Mouse (Mus musculus): ENCODE results near the gene Actr5. TPM values are rescaled to one million over a fixed set of nuclear protein-coding genes. Genes with fewer than 3 reads are reported as not detected.

The Actr5 gene
- 6.4 and 6.6 TPM in 2 replicates for polyA plus RNA-seq (2015; fragmentation: Nextera tagmentation; extraction: Ambion mirVana)

GRCm38 (mm10) chr2:158624718-158625222, at the start of gene Actr5:
TSS of gene Actr5 (plus strand) at chr2:158624888.
- ATAC-seq, result peak; percentile 98
- H3K4me3 ChIP-seq (ENCODE audit: low read depth, low read length), result peak within 1 kb of the TSS; percentile 99
- H3K4me1 ChIP-seq (ENCODE audit: insufficient read depth, low read depth, low read length), result peaks cover 7% of the 10 kb centered on the region; the same call in 1 of the 2 replicates
- peak within 1 kb of the TSS; percentile 87 for H3K27ac ChIP-seq (ENCODE audit: low read length)
- under 1% methylated on average over 21 of the region's 39 CpGs for WGBS
- H3K9me3 ChIP-seq (ENCODE audit: low read length), result no peaks in the 10 kb centered on the region
- 0 out of 2 replicates have a peak, but pooled peaks cover 3% of the 10 kb centered on the region for H3K36me3 ChIP-seq (ENCODE audit: insufficient read depth, low read length)
- peak; percentile 100 for DNase-seq (ENCODE audit: low spot score)
- TF ChIP-seq EP300 (IDR thresholded peaks at IDR 0.05) (no peak), CTCF (IDR thresholded peaks at IDR 0.05) (peak; percentile 14; the same call in 1 of the 2 replicates)
- no peaks in the 10 kb centered on the region; the same call in 1 of the 2 replicates for H3K27me3 ChIP-seq (replicated peaks; ENCODE audit: insufficient read depth, low read length)
- H3K9ac ChIP-seq (replicated peaks; ENCODE audit: low read depth), result peak within 1 kb of the TSS; percentile 75
- H3K4me2 ChIP-seq (replicated peaks; ENCODE audit: low read depth, low read length), result peak within 1 kb of the TSS; percentile 75

DNA sequence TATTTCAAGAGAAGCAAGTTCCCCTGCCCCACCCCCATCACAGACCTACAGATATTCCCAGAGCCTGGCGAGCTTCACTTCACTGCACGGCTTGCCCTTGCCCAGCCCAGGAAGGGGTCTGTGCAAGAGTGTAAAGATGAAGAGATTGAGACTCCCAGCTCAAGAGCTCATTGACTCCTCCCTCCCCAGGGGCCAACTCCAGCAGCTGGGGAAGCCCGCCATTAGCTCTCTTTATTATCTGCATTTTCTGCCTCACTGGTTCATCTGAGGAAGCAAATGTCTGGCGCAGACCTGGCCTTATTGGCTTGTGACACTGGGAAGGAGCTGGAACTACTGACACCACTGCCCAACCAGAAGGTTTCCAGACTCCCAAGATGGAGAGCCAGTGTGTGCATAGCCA, 44.7 kb upstream of the Actr5 start:
- no peak for TF ChIP-seq EP300 (IDR thresholded peaks at IDR 0.05)
- no peak for TF ChIP-seq CTCF (IDR thresholded peaks at IDR 0.05)
- Histone ChIP-seq H3K4me2 (replicated peaks; ENCODE audit: low read depth, low read length) (no peak overlapping the region), H3K36me3 (ENCODE audit: insufficient read depth, low read length) (no peaks in the 10 kb centered on the region), H3K4me3 (ENCODE audit: low read depth, low read length) (no peak overlapping the region), H3K27ac (ENCODE audit: low read length) (no peak overlapping the region), H3K9ac (replicated peaks; ENCODE audit: low read depth) (no peak overlapping the region), H3K27me3 (replicated peaks; ENCODE audit: insufficient read depth, low read length) (no peaks in the 10 kb centered on the region), H3K4me1 (ENCODE audit: insufficient read depth, low read depth, low read length) (no peaks in the 10 kb centered on the region), H3K9me3 (ENCODE audit: low read length) (no peaks in the 10 kb centered on the region)
- DNase-seq (ENCODE audit: low spot score), result no peak
- WGBS, result 70% methylated on average over 4 of the region's 4 CpGs
- no peak for ATAC-seq

DNA sequence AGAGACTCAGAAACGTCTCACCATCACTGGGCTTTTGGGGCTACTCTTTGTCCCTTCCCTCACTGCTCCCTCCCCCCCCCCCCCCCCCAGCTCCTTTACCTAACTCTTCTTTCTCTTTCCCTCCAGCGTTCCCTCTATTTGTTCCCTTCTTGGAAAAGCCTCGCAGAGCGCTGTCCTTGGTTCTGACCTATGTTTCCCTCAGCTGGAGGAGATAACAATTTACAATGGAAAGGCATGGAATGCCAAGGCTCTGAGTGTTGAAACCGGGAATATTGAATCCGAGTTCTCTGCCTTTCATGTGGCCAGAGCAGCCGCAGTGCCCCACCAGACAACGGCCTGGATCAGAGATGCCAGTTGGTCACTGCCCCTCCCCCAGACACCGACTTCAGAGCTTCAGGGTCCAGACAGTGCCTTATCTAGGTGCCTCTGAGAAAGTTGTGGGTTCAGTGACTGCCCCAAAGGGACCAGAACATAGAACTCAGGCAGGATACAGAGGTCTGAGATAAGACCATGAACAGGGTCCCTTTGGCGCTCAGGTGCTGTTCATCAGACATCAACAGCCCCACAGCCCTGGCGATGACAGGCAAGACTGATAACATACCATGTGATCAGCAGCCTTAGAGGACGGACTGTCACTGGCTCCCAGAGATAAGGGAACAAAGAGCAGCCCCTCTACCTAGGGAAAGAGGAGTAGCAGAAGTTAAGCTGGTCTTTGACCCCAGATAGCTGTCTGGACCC, 39.9 kb upstream of the Actr5 start:
- no peak overlapping the region for H3K9ac ChIP-seq (replicated peaks; ENCODE audit: low read depth)
- no peaks in the 10 kb centered on the region for H3K4me1 ChIP-seq (ENCODE audit: insufficient read depth, low read depth, low read length)
- 12% methylated on average over 12 of the region's 12 CpGs for WGBS
- no peak overlapping the region for H3K4me3 ChIP-seq (ENCODE audit: low read depth, low read length)
- TF ChIP-seq EP300 (IDR thresholded peaks at IDR 0.05), result no peak
- no peak for TF ChIP-seq CTCF (IDR thresholded peaks at IDR 0.05)
- DNase-seq (ENCODE audit: low spot score), result peak; percentile 64
- H3K9me3 ChIP-seq (ENCODE audit: low read length), result no peaks in the 10 kb centered on the region
- ATAC-seq, result no peak
- no peak overlapping the region for H3K27ac ChIP-seq (ENCODE audit: low read length)
- no peak overlapping the region for H3K4me2 ChIP-seq (replicated peaks; ENCODE audit: low read depth, low read length)
- no peaks in the 10 kb centered on the region for H3K27me3 ChIP-seq (replicated peaks; ENCODE audit: insufficient read depth, low read length)
- H3K36me3 ChIP-seq (ENCODE audit: insufficient read depth, low read length), result no peaks in the 10 kb centered on the region

GRCm38 (mm10) chr2:158588524-158589271, 36.0 kb upstream of the Actr5 start:
- Histone ChIP-seq H3K4me1 (ENCODE audit: insufficient read depth, low read depth, low read length) (no peaks in the 10 kb centered on the region), H3K27me3 (replicated peaks; ENCODE audit: insufficient read depth, low read length) (no peaks in the 10 kb centered on the region), H3K4me3 (ENCODE audit: low read depth, low read length) (no peak overlapping the region), H3K36me3 (ENCODE audit: insufficient read depth, low read length) (no peaks in the 10 kb centered on the region), H3K9me3 (ENCODE audit: low read length) (no peaks in the 10 kb centered on the region), H3K4me2 (replicated peaks; ENCODE audit: low read depth, low read length) (no peak overlapping the region), H3K27ac (ENCODE audit: low read length) (no peak overlapping the region), H3K9ac (replicated peaks; ENCODE audit: low read depth) (no peak overlapping the region)
- no peak for TF ChIP-seq EP300 (IDR thresholded peaks at IDR 0.05)
- TF ChIP-seq CTCF (IDR thresholded peaks at IDR 0.05), result no peak
- no peak for DNase-seq (ENCODE audit: low spot score)
- 41% methylated on average over 8 of the region's 8 CpGs for WGBS
- ATAC-seq, result no peak

DNA sequence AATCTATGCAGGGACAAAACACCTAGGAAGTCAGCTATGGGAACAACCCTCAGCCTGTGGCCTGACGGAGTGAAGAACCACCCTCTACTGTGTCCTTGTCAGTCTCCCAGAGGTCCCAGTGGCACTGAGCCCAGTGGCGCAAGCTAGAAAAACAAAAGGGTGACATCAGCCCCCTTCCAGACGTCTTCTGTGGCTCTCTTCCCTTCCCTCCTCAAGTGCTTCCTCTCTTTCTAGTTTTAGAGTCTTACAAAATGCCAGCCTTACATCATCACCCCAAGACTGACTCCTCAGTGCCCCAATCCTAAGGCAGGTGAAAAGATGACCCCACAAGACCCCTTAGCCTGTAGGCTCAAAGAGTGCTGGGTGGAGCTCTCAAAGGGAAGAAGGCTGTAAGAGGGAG, 34.2 kb upstream of the Actr5 start:
- H3K27me3 ChIP-seq (replicated peaks; ENCODE audit: insufficient read depth, low read length), result no peaks in the 10 kb centered on the region
- no peaks in the 10 kb centered on the region for H3K9me3 ChIP-seq (ENCODE audit: low read length)
- DNase-seq (ENCODE audit: low spot score) (no peak), ATAC-seq (no peak)
- H3K4me2 ChIP-seq (replicated peaks; ENCODE audit: low read depth, low read length), result no peak overlapping the region
- TF ChIP-seq CTCF (IDR thresholded peaks at IDR 0.05) (no peak), EP300 (IDR thresholded peaks at IDR 0.05) (no peak)
- H3K4me1 ChIP-seq (ENCODE audit: insufficient read depth, low read depth, low read length), result no peaks in the 10 kb centered on the region
- H3K4me3 ChIP-seq (ENCODE audit: low read depth, low read length), result no peak overlapping the region
- no peak overlapping the region for H3K27ac ChIP-seq (ENCODE audit: low read length)
- H3K9ac ChIP-seq (replicated peaks; ENCODE audit: low read depth), result no peak overlapping the region
- H3K36me3 ChIP-seq (ENCODE audit: insufficient read depth, low read length), result no peaks in the 10 kb centered on the region
- 43% methylated on average over 3 of the region's 3 CpGs for WGBS

- H3K4me3 ChIP-seq (ENCODE audit: low read depth, low read length), result no peak overlapping the region
- TF ChIP-seq CTCF (IDR thresholded peaks at IDR 0.05), result no peak
- TF ChIP-seq EP300 (IDR thresholded peaks at IDR 0.05), result no peak
- no peak overlapping the region for H3K9ac ChIP-seq (replicated peaks; ENCODE audit: low read depth)
- H3K27me3 ChIP-seq (replicated peaks; ENCODE audit: insufficient read depth, low read length), result no peaks in the 10 kb centered on the region
- H3K9me3 ChIP-seq (ENCODE audit: low read length), result no peaks in the 10 kb centered on the region
- no peak for ATAC-seq
- H3K4me1 ChIP-seq (ENCODE audit: insufficient read depth, low read depth, low read length), result no peaks in the 10 kb centered on the region
- no peak overlapping the region for H3K27ac ChIP-seq (ENCODE audit: low read length)
- 49% methylated on average over 5 of the region's 5 CpGs for WGBS
- DNase-seq (ENCODE audit: low spot score), result no peak
- no peak overlapping the region for H3K4me2 ChIP-seq (replicated peaks; ENCODE audit: low read depth, low read length)
- H3K36me3 ChIP-seq (ENCODE audit: insufficient read depth, low read length), result no peaks in the 10 kb centered on the region
Measured at GRCm38 (mm10) chr2:158591286-158591685, 33.4 kb upstream of the Actr5 start.
